ENCODE assay signal across 9 mouse cellular contexts in the genomic region with DNA sequence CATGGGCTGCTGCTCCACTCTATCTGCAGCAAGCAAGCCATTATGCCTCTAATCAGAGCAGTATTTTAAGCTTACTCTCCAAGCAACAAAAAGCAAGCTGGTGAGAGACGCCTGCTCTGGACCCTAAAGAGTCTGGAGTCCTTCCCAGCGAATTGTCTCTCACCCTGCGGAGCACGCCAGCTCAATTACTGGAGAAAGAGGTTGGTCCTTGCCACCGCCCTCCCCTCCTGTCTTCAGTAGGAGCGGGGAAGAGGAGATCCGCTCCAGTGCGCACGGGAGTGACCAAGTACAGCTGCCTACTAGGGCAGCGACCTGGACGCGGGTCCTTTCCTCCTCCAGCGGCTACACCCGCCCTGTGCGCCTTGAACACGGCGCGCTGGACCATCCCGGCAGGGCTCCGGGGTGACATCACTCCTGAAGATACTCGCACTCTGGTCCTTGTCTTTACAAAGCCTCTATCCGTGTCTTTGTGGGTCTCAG. TPM values are rescaled to one million over a fixed set of nuclear protein-coding genes. Genes with fewer than 3 reads are reported as not detected.
A peak's percentile ranks its signal among the peaks of the same experiment; 100 is the strongest.
DNase-seq lines count a peak whose midpoint lies in the region; ATAC-seq and TF ChIP-seq lines count a peak whose summit lies in the region.
"Had no signal": no experiment of that assay in that cellular context is flagged by ENCODE, and none has a peak within 500 bp of the region (broad histone marks: within the 10 kb centered on the region; RNA-seq: fewer than 3 reads in every experiment).

Luzp2 (plus strand) TSS at position 127 of the 480 bp plus-strand sequence.

- H3K27ac ChIP-seq in kidney, embryonic 14.5 days (ENCODE audit: low read depth, low read length): no peak within 1 kb of the TSS
- H3K27ac ChIP-seq in kidney, adult 2 months (ENCODE audit: insufficient read depth, low read depth, low read length): no peak within 1 kb of the TSS
- H3K27ac ChIP-seq in forebrain, embryonic 10.5 days: peak within 1 kb of the TSS; percentile 81
- no peak within 1 kb of the TSS for H3K27ac ChIP-seq in intestine, postnatal 0 days (ENCODE audit: low read depth, low read length)
- peak within 1 kb of the TSS; percentile 81 for H3K27ac ChIP-seq in midbrain, embryonic 10.5 days (replicated peaks)
- H3K27ac ChIP-seq in stomach, postnatal 0 days (replicated peaks): no peak within 1 kb of the TSS

- no peak for TF ChIP-seq EP300 in stomach, postnatal 0 days (optimal IDR thresholded peaks at IDR 0.05)

- TF ChIP-seq CTCF in kidney, adult 2 months (conservative IDR thresholded peaks at IDR 0.05; ENCODE audit: insufficient read depth, insufficient read length, low read depth, low read length): no peak
- TF ChIP-seq CTCF in intestine, postnatal 0 days (IDR thresholded peaks at IDR 0.05; ENCODE audit: low read depth): no peak
- TF ChIP-seq CTCF in stomach, postnatal 0 days (IDR thresholded peaks at IDR 0.05; ENCODE audit: low read depth): no peak

- H3K9me3 ChIP-seq in kidney, embryonic 14.5 days (ENCODE audit: control insufficient read depth, low read length): no peaks in the 10 kb centered on the region
- no peaks in the 10 kb centered on the region for H3K9me3 ChIP-seq in forebrain, embryonic 10.5 days
- H3K9me3 ChIP-seq in intestine, postnatal 0 days (ENCODE audit: control insufficient read depth): no peaks in the 10 kb centered on the region
- no peaks in the 10 kb centered on the region for H3K9me3 ChIP-seq in midbrain, embryonic 10.5 days (replicated peaks)
- no peaks in the 10 kb centered on the region for H3K9me3 ChIP-seq in stomach, postnatal 0 days (ENCODE audit: control insufficient read depth, low read length)

- WGBS in kidney, embryonic 14.5 days: under 1% methylated on average over 22 of the region's 22 CpGs
- under 1% methylated on average over 22 of the region's 22 CpGs for WGBS in kidney, adult 2 months
- WGBS in forebrain, embryonic 10.5 days: under 1% methylated on average over 22 of the region's 22 CpGs
- under 1% methylated on average over 21 of the region's 22 CpGs for WGBS in intestine, postnatal 0 days
- WGBS in midbrain, embryonic 10.5 days: under 1% methylated on average over 22 of the region's 22 CpGs
- WGBS in stomach, postnatal 0 days: under 1% methylated on average over 20 of the region's 22 CpGs

- peak within 1 kb of the TSS; percentile 86 for H3K4me2 ChIP-seq in kidney, embryonic 14.5 days (replicated peaks; ENCODE audit: low read depth, low read length)
- peak within 1 kb of the TSS; percentile 52 for H3K4me2 ChIP-seq in intestine, postnatal 0 days (replicated peaks; ENCODE audit: low read depth)
- peak within 1 kb of the TSS; percentile 47 for H3K4me2 ChIP-seq in stomach, postnatal 0 days (replicated peaks; ENCODE audit: low read depth)

- no peaks in the 10 kb centered on the region for H3K4me1 ChIP-seq in kidney, embryonic 14.5 days (ENCODE audit: control insufficient read depth, insufficient read depth, low read length)
- H3K4me1 ChIP-seq in kidney, adult 2 months (ENCODE audit: control insufficient read depth, insufficient read depth, low read length): no peaks in the 10 kb centered on the region
- peaks cover 16% of the 10 kb centered on the region for H3K4me1 ChIP-seq in forebrain, embryonic 10.5 days
- H3K4me1 ChIP-seq in intestine, postnatal 0 days (replicated peaks; ENCODE audit: control insufficient read depth, insufficient read depth, low read length): no peaks in the 10 kb centered on the region
- H3K4me1 ChIP-seq in midbrain, embryonic 10.5 days: peaks cover 15% of the 10 kb centered on the region
- no peaks in the 10 kb centered on the region for H3K4me1 ChIP-seq in stomach, postnatal 0 days (replicated peaks; ENCODE audit: control insufficient read depth, insufficient read depth)

- DNase-seq in kidney, adult 2 months: no peak
- DNase-seq in brain, adult 2 months (ENCODE audit: low read depth, low spot score): peak; percentile 59
- peak; percentile 59 for DNase-seq in forebrain, embryonic 10.5 days (ENCODE audit: extremely low spot score, low spot score)
- DNase-seq in midbrain, embryonic 10.5 days (ENCODE audit: low spot score): peak; percentile 70
- no peak for DNase-seq in stomach, postnatal 0 days (ENCODE audit: low spot score)
- no peak for DNase-seq in spleen, adult 18-20 months

- no peak for TF ChIP-seq POLR2A in kidney, adult 2 months (IDR thresholded peaks at IDR 0.05; ENCODE audit: low read depth, low read length)

- peak within 1 kb of the TSS; percentile 50 for H3K9ac ChIP-seq in kidney, embryonic 14.5 days (ENCODE audit: low read depth, low read length)
- no peak within 1 kb of the TSS for H3K9ac ChIP-seq in intestine, postnatal 0 days (ENCODE audit: low read depth, low read length)
- no peak within 1 kb of the TSS; the same call in 1 of the 2 replicates for H3K9ac ChIP-seq in stomach, postnatal 0 days (ENCODE audit: low read length)

- no peaks in the 10 kb centered on the region for H3K36me3 ChIP-seq in kidney, embryonic 14.5 days (ENCODE audit: control insufficient read depth, insufficient read depth, low read length)
- H3K36me3 ChIP-seq in kidney, adult 2 months (ENCODE audit: control insufficient read depth, insufficient read depth, low read length): no peaks in the 10 kb centered on the region
- no peaks in the 10 kb centered on the region for H3K36me3 ChIP-seq in forebrain, embryonic 10.5 days (replicated peaks)
- H3K36me3 ChIP-seq in intestine, postnatal 0 days (ENCODE audit: control insufficient read depth, insufficient read depth): no peaks in the 10 kb centered on the region
- H3K36me3 ChIP-seq in midbrain, embryonic 10.5 days: no peaks in the 10 kb centered on the region
- no peaks in the 10 kb centered on the region for H3K36me3 ChIP-seq in stomach, postnatal 0 days (ENCODE audit: control insufficient read depth, insufficient read depth, low read length)

- ATAC-seq in kidney, embryonic 14.5 days (ENCODE audit: low FRiP score, low TSS enrichment): peak; percentile 98
- ATAC-seq in intestine, postnatal 0 days: no peak
- no peak for ATAC-seq in stomach, postnatal 0 days (ENCODE audit: low FRiP score, low TSS enrichment)

- peak within 1 kb of the TSS; percentile 47 for H3K4me3 ChIP-seq in kidney, embryonic 14.5 days (ENCODE audit: low read length)
- no peak within 1 kb of the TSS for H3K4me3 ChIP-seq in kidney, adult 2 months (ENCODE audit: insufficient read depth, low read depth, low read length)
- peak within 1 kb of the TSS; percentile 62 for H3K4me3 ChIP-seq in forebrain, embryonic 10.5 days
- peak within 1 kb of the TSS; percentile 17; the same call in 1 of the 2 replicates for H3K4me3 ChIP-seq in intestine, postnatal 0 days (ENCODE audit: low read depth, low read length)
- peak within 1 kb of the TSS; percentile 63 for H3K4me3 ChIP-seq in midbrain, embryonic 10.5 days
- peak within 1 kb of the TSS; percentile 29 for H3K4me3 ChIP-seq in stomach, postnatal 0 days (ENCODE audit: low read depth, low read length)

- no peaks in the 10 kb centered on the region; the same call in 1 of the 2 replicates for H3K27me3 ChIP-seq in kidney, embryonic 14.5 days (ENCODE audit: control insufficient read depth, insufficient read depth, low read length)
- no peaks in the 10 kb centered on the region for H3K27me3 ChIP-seq in kidney, adult 2 months (replicated peaks; ENCODE audit: control insufficient read depth, insufficient read depth, low read length)
- peaks cover 39% of the 10 kb centered on the region for H3K27me3 ChIP-seq in forebrain, embryonic 10.5 days (ENCODE audit: poor library complexity, severe bottlenecking)
- H3K27me3 ChIP-seq in intestine, postnatal 0 days (replicated peaks; ENCODE audit: control insufficient read depth, insufficient read depth, low read length): 0 out of 2 replicates have a peak, but pooled peaks cover 4% of the 10 kb centered on the region
- H3K27me3 ChIP-seq in midbrain, embryonic 10.5 days (ENCODE audit: low read depth, poor library complexity, severe bottlenecking): peaks cover 26% of the 10 kb centered on the region
- H3K27me3 ChIP-seq in stomach, postnatal 0 days (ENCODE audit: control insufficient read depth, insufficient read depth, low read length): no peaks in the 10 kb centered on the region

RNA-seq across cellular contexts. Expression of gene Luzp2, which starts in this region (rescaled TPM):
- 1.1 and 2.8 TPM in 2 replicates for polyA plus RNA-seq in kidney, embryonic 14.5 days (2014; fragmentation: Nextera tagmentation; extraction: Ambion mirVana)
- polyA plus RNA-seq in kidney, adult 2 months (2012; rRNA removed): 0.08 and 0.11 TPM in 2 replicates
- 0.60 and 0.87 TPM in 2 replicates for polyA plus RNA-seq in forebrain, embryonic 10.5 days (2016; fragmentation: Nextera tagmentation; extraction: Ambion mirVana)
- polyA plus RNA-seq in intestine, postnatal 0 days (2015; fragmentation: Nextera tagmentation; extraction: Ambion mirVana): 0.34 and 0.38 TPM in 2 replicates
- polyA plus RNA-seq in midbrain, embryonic 10.5 days (2016; fragmentation: Nextera tagmentation; extraction: Ambion mirVana): 1.7 and 3.1 TPM in 2 replicates
- polyA plus RNA-seq in stomach, postnatal 0 days (2015; fragmentation: Nextera tagmentation; extraction: Ambion mirVana): 0.35 and 0.48 TPM in 2 replicates
- polyA plus RNA-seq: large intestine, adult 2 months had no signal

Comparison
In these comparisons a context has a peak if more than half of its experiments do, and no peak if none do; other contexts are left out.
1. Peak in DNase-seq, H3K4me3 ChIP-seq and H3K27ac ChIP-seq in forebrain, embryonic 10.5 days; RNA of the gene not detected or under 1 TPM.
2. DNase-seq: peak in brain, adult 2 months (single experiment) and midbrain, embryonic 10.5 days (single experiment); none in kidney, adult 2 months (single experiment), stomach, postnatal 0 days (single experiment) and spleen, adult 18-20 months (0 of 2).
3. Peak in every context shown above with its lines, with median percentiles within 50 percentile points of each other: H3K4me2 ChIP-seq.